Mouse (Mus musculus) brain, embryonic 18.5 days (tissue): ENCODE data around the gene Cdc42bpa.
A peak's percentile ranks its signal among the peaks of the same experiment; 100 is the strongest.

ENCODE experiments used
- DNase-seq: peaks from one replicate; pipeline ENCODE4 v3.0.0-alpha.2; 2012; ENCODE audit warnings: low read depth, low spot score

The Cdc42bpa gene

GRCm38 (mm10) chr1:180191112-180191511 lies 230.8 kb downstream of the Cdc42bpa start:
- DNase-seq = no peak

GRCm38 (mm10) chr1:180191651-180192220 lies 231.5 kb downstream of the Cdc42bpa start:
- DNase-seq = no peak

- DNase-seq = no peak
Measured at GRCm38 (mm10) chr1:180192866-180193265, 232.6 kb downstream of the Cdc42bpa start.

- no peak for DNase-seq
Measured at GRCm38 (mm10) chr1:180193391-180193935, 233.2 kb downstream of the Cdc42bpa start.

- no peak for DNase-seq
Measured at GRCm38 (mm10) chr1:180194048-180194447, 233.8 kb downstream of the Cdc42bpa start.

GRCm38 (mm10) chr1:180194781-180195471 lies 234.7 kb downstream of the Cdc42bpa start:
- no peak for DNase-seq

- peak; percentile 95 for DNase-seq
Measured at GRCm38 (mm10) chr1:180195703-180196381, 235.6 kb downstream of the Cdc42bpa start.

GRCm38 (mm10) chr1:180196508-180196907 lies 236.2 kb downstream of the Cdc42bpa start:
- DNase-seq = no peak

- DNase-seq = no peak
Measured at GRCm38 (mm10) chr1:180197956-180198355, 237.7 kb downstream of the Cdc42bpa start.

GRCm38 (mm10) chr1:180198959-180199714 lies 238.9 kb downstream of the Cdc42bpa start, which contains the start of gene Coq8a:
Gene Coq8a, minus strand, starts transcription at chr1:180199602.
- DNase-seq = no peak

GRCm38 (mm10) chr1:180199715-180200050 lies 239.4 kb downstream of the Cdc42bpa start:
- DNase-seq = no peak

- no peak for DNase-seq
Measured at GRCm38 (mm10) chr1:180200722-180201121, 240.4 kb downstream of the Cdc42bpa start.

GRCm38 (mm10) chr1:180208370-180208769 lies 248.1 kb downstream of the Cdc42bpa start:
- DNase-seq = no peak

- no peak for DNase-seq
Measured at GRCm38 (mm10) chr1:180210031-180210432, 249.8 kb downstream of the Cdc42bpa start.

GRCm38 (mm10) chr1:180210781-180211271 lies 250.6 kb downstream of the Cdc42bpa start:
- no peak for DNase-seq

- no peak for DNase-seq
Measured at GRCm38 (mm10) chr1:180212911-180213310, 252.6 kb downstream of the Cdc42bpa start.

- no peak for DNase-seq
Measured at GRCm38 (mm10) chr1:180215044-180215443, 254.8 kb downstream of the Cdc42bpa start.
